ENCODE assay signal across 12 mouse cellular contexts in the genomic region with DNA sequence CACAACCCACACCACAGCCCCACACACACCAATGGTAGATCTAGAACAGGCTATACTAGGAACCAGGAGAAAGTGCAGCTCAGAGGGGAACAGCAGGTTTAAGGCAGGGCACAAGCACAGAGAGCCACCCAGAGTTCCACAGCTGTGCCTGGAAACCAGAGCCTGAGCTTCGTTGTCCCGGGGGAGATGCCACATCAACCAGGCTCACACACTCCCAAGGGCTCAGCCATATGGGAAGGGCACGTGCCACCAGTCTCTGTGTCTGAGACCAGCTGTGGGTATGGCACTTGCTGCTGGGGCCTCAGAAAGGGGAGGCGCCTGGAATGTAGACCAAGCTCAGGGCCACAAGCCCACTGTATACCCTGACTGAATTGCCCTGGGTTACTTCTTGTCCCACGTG. TPM values are rescaled to one million over a fixed set of nuclear protein-coding genes. Genes with fewer than 3 reads are reported as not detected.
A peak's percentile ranks its signal among the peaks of the same experiment; 100 is the strongest.
DNase-seq lines count a peak whose midpoint lies in the region; ATAC-seq lines count a peak whose summit lies in the region.
"Had no signal": no experiment of that assay in that cellular context is flagged by ENCODE, and none has a peak within 500 bp of the region (broad histone marks: within the 10 kb centered on the region; RNA-seq: fewer than 3 reads in every experiment).

No protein-coding gene starts in this region.

- WGBS in hindbrain, embryonic 11.5 days: 87% methylated on average over 5 of the region's 5 CpGs
- 90% methylated on average over 5 of the region's 5 CpGs for WGBS in hindbrain, embryonic 10.5 days
- 76% methylated on average over 5 of the region's 5 CpGs for WGBS in embryonic facial prominence, embryonic 14.5 days
- WGBS in limb, embryonic 13.5 days: 81% methylated on average over 5 of the region's 5 CpGs

- DNase-seq in hindbrain, embryonic 11.5 days (ENCODE audit: low spot score): no peak
- DNase-seq in hindbrain, embryonic 10.5 days (ENCODE audit: low spot score): no peak
- peak; percentile 71 for DNase-seq in MN1 (ENCODE audit: low spot score)
- peak; percentile 56 for DNase-seq in embryonic facial prominence, embryonic 14.5 days (ENCODE audit: low spot score)
- DNase-seq in gastrocnemius, adult 8-10 months (ENCODE audit: low spot score in 2 of 2): no peak
- DNase-seq in cerebellum, postnatal 36 days: no peak
- DNase-seq in lung, postnatal 25 days (ENCODE audit: low spot score): no peak
- DNase-seq: adrenal gland, postnatal 25 days; kidney, postnatal 36 days; right cerebral cortex, adult 18-20 months had no signal

- ATAC-seq in hindbrain, embryonic 11.5 days (ENCODE audit: low FRiP score): peak; percentile 47; the same call in 1 of the 2 replicates
- peak; percentile 39; the same call in 1 of the 2 replicates for ATAC-seq in embryonic facial prominence, embryonic 14.5 days (ENCODE audit: low read depth)
- 0 out of 2 replicates have a peak, but pooled peaks have one; percentile 20 for ATAC-seq in limb, embryonic 13.5 days (ENCODE audit: low FRiP score, low read depth)

- no peak overlapping the region for H3K27ac ChIP-seq in hindbrain, embryonic 11.5 days (ENCODE audit: low read depth, low read length)
- H3K27ac ChIP-seq in hindbrain, embryonic 10.5 days: no peak overlapping the region
- no peak overlapping the region for H3K27ac ChIP-seq in embryonic facial prominence, embryonic 14.5 days (replicated peaks; ENCODE audit: low read depth, low read length)
- H3K27ac ChIP-seq in limb, embryonic 13.5 days: no peak overlapping the region

- H3K4me3 ChIP-seq in hindbrain, embryonic 11.5 days (ENCODE audit: low read depth, low read length): no peak overlapping the region
- no peak overlapping the region for H3K4me3 ChIP-seq in hindbrain, embryonic 10.5 days
- H3K4me3 ChIP-seq in embryonic facial prominence, embryonic 14.5 days (ENCODE audit: low read depth, low read length): no peak overlapping the region
- no peak overlapping the region for H3K4me3 ChIP-seq in limb, embryonic 13.5 days

- H3K9ac ChIP-seq in hindbrain, embryonic 11.5 days (ENCODE audit: low read depth, low read length): no peak overlapping the region
- no peak overlapping the region for H3K9ac ChIP-seq in embryonic facial prominence, embryonic 14.5 days (ENCODE audit: low read depth, low read length)
- no peak overlapping the region for H3K9ac ChIP-seq in limb, embryonic 13.5 days

- H3K4me2 ChIP-seq in hindbrain, embryonic 11.5 days (replicated peaks; ENCODE audit: low read depth, low read length): no peak overlapping the region
- H3K4me2 ChIP-seq in embryonic facial prominence, embryonic 14.5 days (ENCODE audit: low read depth, low read length): no peak overlapping the region
- no peak overlapping the region for H3K4me2 ChIP-seq in limb, embryonic 13.5 days (replicated peaks)

- 0 out of 2 replicates have a peak, but pooled peaks cover 2% of the 10 kb centered on the region for H3K4me1 ChIP-seq in hindbrain, embryonic 11.5 days (replicated peaks; ENCODE audit: control insufficient read depth, insufficient read depth, low read length)
- peaks cover 32% of the 10 kb centered on the region for H3K4me1 ChIP-seq in hindbrain, embryonic 10.5 days (replicated peaks)
- peaks cover 7% of the 10 kb centered on the region; the same call in 1 of the 2 replicates for H3K4me1 ChIP-seq in embryonic facial prominence, embryonic 14.5 days (ENCODE audit: control insufficient read depth, insufficient read depth, low read length)
- peaks cover 34% of the 10 kb centered on the region for H3K4me1 ChIP-seq in limb, embryonic 13.5 days

- H3K27me3 ChIP-seq in hindbrain, embryonic 11.5 days (ENCODE audit: control insufficient read depth, insufficient read depth, low read length): no peaks in the 10 kb centered on the region
- H3K27me3 ChIP-seq in hindbrain, embryonic 10.5 days (ENCODE audit: insufficient read depth, poor library complexity, severe bottlenecking): no peaks in the 10 kb centered on the region
- H3K27me3 ChIP-seq in embryonic facial prominence, embryonic 14.5 days (replicated peaks; ENCODE audit: control insufficient read depth, insufficient read depth, low read length): no peaks in the 10 kb centered on the region
- H3K27me3 ChIP-seq in limb, embryonic 13.5 days: no peaks in the 10 kb centered on the region
- H3K27me3 ChIP-seq: CH12.LX had no signal

- no peaks in the 10 kb centered on the region for H3K9me3 ChIP-seq in hindbrain, embryonic 11.5 days (ENCODE audit: control insufficient read depth, low read length)
- no peaks in the 10 kb centered on the region for H3K9me3 ChIP-seq in hindbrain, embryonic 10.5 days
- no peaks in the 10 kb centered on the region for H3K9me3 ChIP-seq in embryonic facial prominence, embryonic 14.5 days (ENCODE audit: control insufficient read depth, low read length)
- H3K9me3 ChIP-seq in limb, embryonic 13.5 days: no peaks in the 10 kb centered on the region

- H3K36me3 ChIP-seq in hindbrain, embryonic 11.5 days (ENCODE audit: control insufficient read depth, insufficient read depth, low read length): 0 out of 2 replicates have a peak, but pooled peaks cover 4% of the 10 kb centered on the region
- peaks cover 93% of the 10 kb centered on the region for H3K36me3 ChIP-seq in hindbrain, embryonic 10.5 days
- peaks cover 79% of the 10 kb centered on the region for H3K36me3 ChIP-seq in embryonic facial prominence, embryonic 14.5 days (ENCODE audit: control insufficient read depth, insufficient read depth, low read length)
- peaks cover 86% of the 10 kb centered on the region for H3K36me3 ChIP-seq in limb, embryonic 13.5 days

RNA-seq across cellular contexts. Expression of a gene that starts 36.9 kb away (rescaled TPM):
- polyA plus RNA-seq in hindbrain, embryonic 11.5 days (2014; fragmentation: Nextera tagmentation; extraction: Ambion mirVana): 30.7 and 44.0 TPM in 2 replicates
- polyA plus RNA-seq in hindbrain, embryonic 10.5 days (2016; fragmentation: Nextera tagmentation; extraction: Ambion mirVana): 25.2 and 39.3 TPM in 2 replicates
- 32.9 and 36.9 TPM in 2 replicates for polyA plus RNA-seq in embryonic facial prominence, embryonic 14.5 days (2014; fragmentation: Nextera tagmentation; extraction: Ambion mirVana)
- polyA plus RNA-seq in limb, embryonic 13.5 days (2015; fragmentation: Nextera tagmentation; extraction: Ambion mirVana): 37.4 and 37.7 TPM in 2 replicates
- total RNA-seq in gastrocnemius, adult 8-10 months (2022): 10 to 100 TPM; 26.0 to 42.3 (median 30.7) TPM

Comparison
In these comparisons a context has a peak if more than half of its experiments do, and no peak if none do; other contexts are left out.
1. DNase-seq: peak in MN1 (single experiment) and embryonic facial prominence, embryonic 14.5 days (single experiment); none in hindbrain, embryonic 11.5 days (single experiment), hindbrain, embryonic 10.5 days (single experiment), gastrocnemius, adult 8-10 months (0 of 2), cerebellum, postnatal 36 days (0 of 2) and lung, postnatal 25 days (single experiment).
2. Peak in every context shown above with its lines, with median percentiles within 50 percentile points of each other: ATAC-seq.